Mouse (Mus musculus) ovary, postnatal 10 days (tissue): Measurements from ENCODE around the gene Neurl3.
A peak's percentile ranks its signal among the peaks of the same experiment; 100 is the strongest.

Experiments used
- DNase-seq: peaks from one replicate; pipeline ENCODE4 v3.0.0; 2022; ENCODE audit warnings: low spot score

The Neurl3 gene

DNA sequence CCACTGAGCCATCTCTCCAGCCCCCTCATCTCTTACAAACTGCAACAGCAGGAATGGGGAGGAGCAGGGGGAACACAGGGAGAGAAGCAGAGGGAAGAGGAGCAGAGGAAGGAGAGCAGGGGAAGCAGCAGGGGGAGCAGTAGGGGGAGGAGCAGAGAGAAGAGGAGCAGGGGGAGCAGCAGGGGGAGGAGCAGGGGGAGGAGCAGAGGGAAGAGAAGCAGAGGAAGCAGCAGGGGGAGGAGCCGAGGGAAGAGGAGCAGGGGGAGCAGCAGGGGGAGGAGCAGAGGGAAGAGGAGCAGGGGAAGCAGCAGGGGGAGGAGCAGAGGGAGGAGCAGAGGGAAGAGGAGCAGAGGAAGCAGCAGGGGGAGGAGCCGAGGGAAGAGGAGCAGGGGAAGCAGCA is 15.8 kb downstream of the Neurl3 start:
- no peak for DNase-seq

DNA sequence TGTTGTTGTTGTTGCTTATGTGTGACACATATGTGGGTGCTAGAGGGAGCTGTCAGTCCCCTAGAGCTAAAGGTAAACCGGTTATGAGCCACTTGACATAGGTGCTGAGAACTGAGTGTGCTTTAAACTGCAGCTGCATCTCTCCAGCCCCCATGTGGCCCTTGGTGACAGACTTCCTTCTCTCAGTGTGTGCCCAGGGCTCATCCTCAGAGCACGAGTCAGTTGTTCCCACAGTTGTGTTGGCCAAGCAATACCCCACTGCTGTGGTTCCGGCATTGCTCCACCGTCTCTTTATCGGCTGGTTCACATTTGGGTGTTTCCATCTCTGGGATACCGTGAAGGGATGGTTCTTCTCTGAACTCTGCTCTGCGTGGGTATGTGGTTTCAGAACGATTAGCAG is 17.2 kb downstream of the Neurl3 start:
- no peak for DNase-seq

DNA sequence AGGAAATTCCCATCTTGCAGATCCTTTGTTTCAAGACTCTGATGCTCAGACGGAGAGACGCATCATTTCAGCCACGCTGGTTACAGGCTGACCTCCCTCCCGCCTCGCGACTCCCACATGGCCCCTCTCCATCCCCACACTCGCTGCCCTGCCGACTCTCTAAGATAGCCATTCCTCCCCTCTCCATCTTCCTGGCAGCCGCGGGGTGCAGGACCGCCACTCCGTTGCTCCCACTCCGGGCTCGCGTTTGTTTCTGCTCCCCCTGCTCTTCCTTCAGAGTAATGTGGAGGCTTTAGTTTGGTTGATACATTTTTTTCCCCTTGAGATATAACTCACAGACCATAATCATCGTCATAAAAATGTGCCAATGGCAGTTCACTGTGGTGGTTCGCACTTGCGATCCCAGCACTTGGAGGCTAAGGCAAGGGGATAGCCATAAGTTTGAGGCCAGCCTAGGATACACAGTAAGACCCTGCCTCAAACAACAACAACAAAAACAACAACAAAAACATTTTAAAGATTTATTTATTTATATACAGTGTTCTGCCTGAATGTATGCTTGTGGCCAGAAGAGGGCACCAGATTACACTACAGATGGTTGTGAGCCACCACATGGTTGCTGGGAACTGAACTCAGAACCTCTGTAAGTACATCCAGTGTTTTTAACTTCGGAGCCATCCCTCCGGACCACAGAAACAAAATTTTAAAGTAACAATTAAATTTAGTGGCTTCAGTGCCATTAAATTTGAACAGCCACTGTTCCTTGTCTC is 18.4 kb downstream of the Neurl3 start:
- DNase-seq, result no peak

GRCm38 (mm10) chr1:36254635-36255360 is 19.7 kb downstream of the Neurl3 start:
- DNase-seq, result no peak

DNA sequence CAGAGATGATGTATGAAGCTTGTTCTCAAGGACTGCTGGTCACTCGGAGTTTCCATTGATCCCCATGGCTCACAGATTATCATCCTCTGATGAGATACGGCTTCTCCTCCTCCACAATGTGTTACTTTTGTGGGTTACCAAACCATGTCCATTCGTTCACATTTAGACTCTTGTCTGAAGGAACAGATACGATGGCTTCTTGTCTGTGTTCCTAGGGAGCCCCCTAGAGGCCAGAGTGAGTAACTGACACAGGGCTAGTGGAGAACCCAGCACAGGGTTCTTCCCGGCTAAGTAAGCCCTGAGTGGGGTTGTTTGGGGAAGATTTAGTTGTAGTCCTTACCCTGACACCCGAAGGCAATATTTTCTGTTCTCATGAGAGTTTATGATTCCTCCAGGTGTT is 21.7 kb downstream of the Neurl3 start:
- no peak for DNase-seq

GRCm38 (mm10) chr1:36251426-36251825 is 23.1 kb downstream of the Neurl3 start:
- DNase-seq, result no peak

GRCm38 (mm10) chr1:36246688-36247087 is 27.8 kb downstream of the Neurl3 start:
- no peak for DNase-seq

GRCm38 (mm10) chr1:36244828-36245215 is 29.7 kb downstream of the Neurl3 start:
- DNase-seq, result no peak

DNA sequence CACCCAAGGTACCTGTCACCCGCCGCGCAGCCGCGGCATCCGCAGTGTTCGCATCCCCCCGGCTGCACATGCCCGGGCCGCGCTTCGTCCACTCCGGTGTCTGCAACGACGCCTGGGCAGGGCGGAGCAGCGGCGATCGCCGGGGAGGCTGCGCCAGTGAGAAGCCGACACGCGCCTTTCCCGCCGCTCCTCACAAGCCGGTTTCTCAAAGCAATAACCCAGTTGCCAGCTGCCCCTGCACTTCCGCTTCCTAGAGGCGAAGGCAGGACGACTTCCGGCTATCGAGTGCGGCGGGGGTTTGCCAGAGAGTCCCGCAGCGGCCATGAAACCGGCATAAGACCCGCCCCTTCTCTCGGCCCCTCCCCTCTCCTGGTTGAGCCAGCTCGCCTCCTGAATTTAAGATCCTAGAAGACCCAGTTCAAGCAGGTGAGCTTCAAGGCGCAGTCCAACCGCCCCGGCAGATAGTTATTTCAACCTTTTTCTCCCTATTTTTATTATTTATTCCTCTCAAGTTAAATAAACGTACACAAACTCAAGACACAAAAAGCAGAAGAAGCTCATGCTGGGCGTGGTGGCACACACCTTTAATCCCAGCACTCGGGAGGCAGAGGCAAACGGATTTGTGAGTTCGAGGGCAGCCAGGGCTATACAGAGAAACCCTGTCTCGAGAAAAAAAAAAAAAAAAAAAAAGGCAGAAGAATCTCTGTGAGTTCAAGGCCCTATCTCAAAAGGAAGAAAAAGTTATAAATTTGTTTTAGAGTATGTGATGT is 30.2 kb downstream of the Neurl3 start, which contains the start of gene Uggt1:
Gene Uggt1, minus strand, starts transcription at position 663 of the 770 bp plus-strand sequence.
- peak; percentile 75 for DNase-seq

DNA sequence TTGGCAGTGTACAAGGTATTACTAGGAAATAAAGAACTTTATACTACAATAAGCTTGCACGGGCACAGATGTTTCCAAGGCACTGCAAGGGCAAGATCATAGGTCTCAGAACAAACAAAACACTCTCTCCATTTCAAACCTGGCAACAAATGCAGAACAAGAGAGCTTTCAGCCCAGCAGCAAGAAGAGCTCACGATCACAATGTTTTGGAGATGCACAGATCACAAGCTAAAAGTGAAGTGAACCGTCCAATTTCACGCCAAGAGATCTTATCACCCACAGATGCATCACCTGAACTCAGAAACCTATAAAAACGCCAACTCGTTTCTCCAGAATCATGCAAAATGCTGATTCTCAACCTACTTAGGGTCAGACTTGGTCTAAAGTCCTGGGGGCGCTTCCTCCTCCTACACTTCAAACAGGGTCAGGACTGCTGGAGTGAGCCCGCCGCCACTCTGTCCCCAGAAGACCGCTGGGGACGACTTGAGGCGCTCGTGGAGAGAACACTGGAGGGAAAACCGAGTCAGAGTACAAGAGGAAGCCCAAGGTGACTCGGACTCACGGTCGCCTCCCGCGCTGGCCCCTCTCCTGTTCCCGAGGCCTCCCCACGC is 30.9 kb downstream of the Neurl3 start:
- DNase-seq, result no peak

- DNase-seq, result no peak
These were observed 32.5 kb downstream of the Neurl3 start for GRCm38 (mm10) chr1:36241903-36242429.

GRCm38 (mm10) chr1:36240176-36240575 is 34.3 kb downstream of the Neurl3 start:
- DNase-seq, result no peak

DNA sequence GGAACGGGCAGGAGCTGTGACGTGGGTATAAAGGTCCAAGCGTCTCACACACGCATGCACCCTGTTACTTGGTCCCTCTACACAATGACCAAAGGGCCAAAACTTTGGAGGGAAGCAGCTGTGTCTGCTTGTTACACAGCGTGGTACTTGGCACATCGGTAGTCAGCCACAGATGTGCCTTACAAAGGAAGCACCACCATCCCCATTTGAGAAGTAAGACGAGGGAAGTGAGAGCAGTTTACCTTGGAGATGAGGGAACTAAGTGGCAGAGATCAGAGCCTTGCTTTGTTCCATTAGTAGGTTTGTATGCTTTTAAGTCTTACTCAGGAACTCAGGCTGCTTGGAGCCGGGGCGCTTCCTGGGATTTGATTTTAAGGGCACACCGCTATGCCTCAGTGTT is 35.1 kb downstream of the Neurl3 start:
- DNase-seq, result no peak

GRCm38 (mm10) chr1:36235855-36236254 is 38.6 kb downstream of the Neurl3 start:
- DNase-seq, result no peak

- DNase-seq, result no peak
These were observed 39.3 kb downstream of the Neurl3 start for GRCm38 (mm10) chr1:36235057-36235639.

DNA sequence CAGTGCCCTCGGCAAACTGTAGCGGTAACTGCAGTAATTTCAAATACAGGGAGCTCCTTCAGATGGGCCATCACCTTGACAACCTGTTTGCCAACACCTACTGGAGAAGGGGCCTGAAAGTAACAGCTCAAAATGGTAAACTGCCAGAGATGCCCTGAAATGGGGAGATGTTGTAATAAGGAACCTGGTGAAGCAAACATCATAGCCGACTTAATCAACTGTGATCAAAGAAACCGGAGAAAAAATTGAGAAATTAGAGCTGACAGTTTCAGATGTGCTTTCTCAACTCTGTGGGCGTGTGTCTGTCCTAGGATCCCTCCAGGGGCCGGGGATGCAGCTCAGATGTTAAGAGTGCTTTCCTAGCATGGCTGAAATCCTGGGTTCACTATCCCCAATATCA is 41.3 kb downstream of the Neurl3 start:
- DNase-seq, result no peak

DNA sequence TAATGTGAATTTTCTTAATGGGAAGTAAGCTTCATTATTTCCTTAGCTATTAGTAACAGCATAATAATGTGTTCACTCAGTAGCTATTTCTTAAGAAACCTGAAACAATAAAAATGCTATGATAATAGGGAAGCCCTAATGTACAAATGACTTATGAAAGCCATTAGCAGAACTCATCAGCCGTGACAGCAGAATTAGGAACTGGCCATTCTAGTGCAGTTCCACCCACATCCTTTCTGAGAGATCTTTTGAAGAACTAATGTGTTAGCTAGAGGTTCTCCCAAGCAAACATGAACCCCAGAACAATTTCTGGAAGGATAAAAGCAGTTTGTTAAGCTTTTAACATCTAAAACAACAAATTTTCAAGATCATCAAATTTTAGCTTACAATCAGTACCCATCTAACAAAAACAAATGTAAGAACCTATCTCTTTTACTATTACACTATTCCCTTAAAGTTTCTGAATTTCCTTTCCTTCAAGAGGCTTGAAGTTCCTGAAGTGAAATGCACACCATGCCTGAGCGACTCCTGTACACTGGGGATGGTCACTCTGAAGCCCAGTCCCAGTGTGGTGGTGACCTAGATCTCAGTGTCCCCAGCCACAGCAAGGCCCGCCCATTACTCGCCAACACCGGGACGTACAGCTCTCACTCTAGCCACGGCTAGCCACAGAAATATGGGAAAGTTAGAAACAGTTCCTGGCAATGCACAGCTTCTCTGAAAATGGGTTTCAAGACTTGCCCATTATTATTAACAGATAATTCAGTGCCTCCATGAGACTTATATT is 43.4 kb downstream of the Neurl3 start:
- no peak for DNase-seq

- no peak for DNase-seq
These were observed 46.0 kb downstream of the Neurl3 start for GRCm38 (mm10) chr1:36228461-36228860.

- no peak for DNase-seq
These were observed 49.8 kb downstream of the Neurl3 start for GRCm38 (mm10) chr1:36224648-36225047.
